Mouse (Mus musculus) intestine, embryonic 14.5 days (tissue): ENCODE measurements around the gene Elf1. TPM values are rescaled to one million over a fixed set of nuclear protein-coding genes. Genes with fewer than 3 reads are reported as not detected.
A peak's percentile ranks its signal among the peaks of the same experiment; 100 is the strongest.

Source experiments
- ATAC-seq: fragments of 200-750 bp; cut with Nextera tagmentation; replicated peaks from 2 replicates; pipeline ENCODE4 v1.8.0; 2017; ENCODE audit warnings: low read depth, moderate number of reproducible peaks, moderate TSS enrichment, moderate library complexity; ENCODE audit not compliant: low FRiP score, low TSS enrichment
- DNase-seq: peaks from one replicate; pipeline ENCODE4 v3.0.0-alpha.2; 2018; ENCODE audit warnings: low spot score
- H3K27ac ChIP-seq: fragments of 300-500 bp; sonication (generic); 2 replicates; pipeline ENCODE4 v1.5.1; 2014; ENCODE audit warnings: low read depth, mild to moderate bottlenecking, control low read depth
- H3K27me3 ChIP-seq: fragments of 300-500 bp; sonication (generic); replicated peaks from 2 replicates; pipeline ENCODE4 v1.6.1; 2014; ENCODE audit warnings: low read length, control low read depth; ENCODE audit not compliant: control insufficient read depth, insufficient read depth
- H3K36me3 ChIP-seq: fragments of 300-500 bp; sonication (generic); 2 replicates; pipeline ENCODE4 v1.6.1; 2014; ENCODE audit warnings: low read length, control low read depth; ENCODE audit not compliant: control insufficient read depth, insufficient read depth
- H3K4me1 ChIP-seq: fragments of 300-500 bp; sonication (generic); replicated peaks from 2 replicates; pipeline ENCODE4 v1.6.1; 2014; ENCODE audit warnings: low read length, control low read depth, mixed read lengths; ENCODE audit not compliant: control insufficient read depth, insufficient read depth
- H3K4me2 ChIP-seq: fragments of 300-500 bp; sonication (generic); 2 replicates; pipeline ENCODE4 v1.6.1; 2014; ENCODE audit warnings: low read length
- H3K4me3 ChIP-seq: fragments of 300-500 bp; sonication (generic); 2 replicates; pipeline ENCODE4 v1.5.1; 2014; ENCODE audit warnings: low read depth, low read length, control low read depth, mixed read lengths
- H3K9ac ChIP-seq: fragments of 300-500 bp; sonication (generic); 2 replicates; pipeline ENCODE4 v1.6.1; 2014; ENCODE audit warnings: mild to moderate bottlenecking, low read length
- H3K9me3 ChIP-seq: fragments of 300-500 bp; sonication (generic); 2 replicates; pipeline ENCODE4 v1.6.1; 2016; ENCODE audit warnings: low read length, control low read depth; ENCODE audit not compliant: control insufficient read depth
- WGBS: fragments of 180-500 bp; shearing (Covaris S2); extraction: QIAGEN DNeasy Blood & Tissue Kit; methylation state at CpG from one replicate; pipeline ENCODE4 v1.1.7; 2014; 5-methylcytosine and 5-hydroxymethylcytosine counted together
- polyA plus RNA-seq: library from polyadenylated mRNA; unstranded; fragments of >200 nt; fragmentation: Nextera tagmentation; extraction: Ambion mirVana; gene quantifications from 2 replicates; pipeline ENCODE4 v1.2.1, GENCODE M21; 2014

Gene Elf1
- polyA plus RNA-seq, 1 experiment from 2014 or later = 27.7 TPM

- no peak overlapping the region for H3K9ac ChIP-seq
- no peak overlapping the region for H3K27ac ChIP-seq
- no peak overlapping the region for H3K4me3 ChIP-seq
- no peaks in the 10 kb centered on the region for H3K27me3 ChIP-seq
- H3K36me3 ChIP-seq = no peaks in the 10 kb centered on the region; the same call in 1 of the 2 replicates
- H3K4me1 ChIP-seq = no peaks in the 10 kb centered on the region; the same call in 1 of the 2 replicates
- no peak overlapping the region for H3K4me2 ChIP-seq
- 55% methylated on average over 7 of the region's 7 CpGs for WGBS
- ATAC-seq (no peak), DNase-seq (peak; percentile 56)
- no peaks in the 10 kb centered on the region for H3K9me3 ChIP-seq
Measured at GRCm38 (mm10) chr14:79549343-79549742, 68.3 kb downstream of the Elf1 start.

GRCm38 (mm10) chr14:79551929-79552328 lies 70.9 kb downstream of the Elf1 start:
- 86% methylated on average over 2 of the region's 2 CpGs for WGBS
- Histone ChIP-seq H3K4me3 (no peak overlapping the region), H3K4me2 (no peak overlapping the region), H3K9me3 (no peaks in the 10 kb centered on the region), H3K27me3 (no peaks in the 10 kb centered on the region), H3K4me1 (no peaks in the 10 kb centered on the region; the same call in 1 of the 2 replicates), H3K9ac (no peak overlapping the region), H3K36me3 (no peaks in the 10 kb centered on the region; the same call in 1 of the 2 replicates), H3K27ac (no peak overlapping the region)
- ATAC-seq (no peak), DNase-seq (no peak)

- no peak for ATAC-seq
- WGBS = 95% methylated on average over 1 of the region's 1 CpGs
- no peaks in the 10 kb centered on the region for H3K9me3 ChIP-seq
- no peaks in the 10 kb centered on the region for H3K27me3 ChIP-seq
- no peak overlapping the region for H3K4me3 ChIP-seq
- no peak overlapping the region for H3K4me2 ChIP-seq
- no peak overlapping the region for H3K9ac ChIP-seq
- peaks cover 4% of the 10 kb centered on the region; the same call in 1 of the 2 replicates for H3K4me1 ChIP-seq
- no peak for DNase-seq
- H3K36me3 ChIP-seq = no peaks in the 10 kb centered on the region; the same call in 1 of the 2 replicates
- no peak overlapping the region for H3K27ac ChIP-seq
Measured at GRCm38 (mm10) chr14:79552854-79553253, 71.9 kb downstream of the Elf1 start.

GRCm38 (mm10) chr14:79557796-79558195 lies 76.8 kb downstream of the Elf1 start:
- no peak for DNase-seq
- no peak overlapping the region for H3K4me2 ChIP-seq
- H3K9me3 ChIP-seq = no peaks in the 10 kb centered on the region
- H3K27ac ChIP-seq = no peak overlapping the region
- H3K36me3 ChIP-seq = peaks cover 14% of the 10 kb centered on the region; the same call in 1 of the 2 replicates
- no peak for ATAC-seq
- H3K27me3 ChIP-seq = no peaks in the 10 kb centered on the region
- H3K4me3 ChIP-seq = no peak overlapping the region
- 0 out of 2 replicates have a peak, but pooled peaks cover 7% of the 10 kb centered on the region for H3K4me1 ChIP-seq
- H3K9ac ChIP-seq = no peak overlapping the region
- WGBS = 56% methylated on average over 1 of the region's 1 CpGs

GRCm38 (mm10) chr14:79562745-79563144 lies 81.8 kb downstream of the Elf1 start:
- Histone ChIP-seq H3K27me3 (no peaks in the 10 kb centered on the region), H3K9me3 (no peaks in the 10 kb centered on the region), H3K4me1 (0 out of 2 replicates have a peak, but pooled peaks cover 3% of the 10 kb centered on the region), H3K27ac (no peak overlapping the region), H3K4me3 (no peak overlapping the region), H3K36me3 (peaks cover 38% of the 10 kb centered on the region), H3K4me2 (no peak overlapping the region), H3K9ac (no peak overlapping the region)
- 9% methylated on average over 5 of the region's 5 CpGs for WGBS
- DNase-seq = peak; percentile 67
- 0 out of 2 replicates have a peak, but pooled peaks have one; percentile 43 for ATAC-seq

GRCm38 (mm10) chr14:79564784-79565183 lies 83.8 kb downstream of the Elf1 start:
- H3K4me2 ChIP-seq = no peak overlapping the region
- H3K27ac ChIP-seq = no peak overlapping the region
- H3K36me3 ChIP-seq = peaks cover 58% of the 10 kb centered on the region
- WGBS = 70% methylated on average over 6 of the region's 6 CpGs
- no peak overlapping the region for H3K9ac ChIP-seq
- no peaks in the 10 kb centered on the region for H3K4me1 ChIP-seq
- no peak for ATAC-seq
- no peak for DNase-seq
- no peaks in the 10 kb centered on the region for H3K27me3 ChIP-seq
- no peaks in the 10 kb centered on the region for H3K9me3 ChIP-seq
- no peak overlapping the region for H3K4me3 ChIP-seq

- DNase-seq (no peak), ATAC-seq (no peak)
- WGBS = 89% methylated on average over 13 of the region's 13 CpGs
- no peaks in the 10 kb centered on the region for H3K4me1 ChIP-seq
- no peaks in the 10 kb centered on the region for H3K9me3 ChIP-seq
- H3K4me3 ChIP-seq = no peak overlapping the region
- no peak overlapping the region for H3K4me2 ChIP-seq
- no peak overlapping the region for H3K9ac ChIP-seq
- no peak overlapping the region for H3K27ac ChIP-seq
- H3K36me3 ChIP-seq = peaks cover 41% of the 10 kb centered on the region
- no peaks in the 10 kb centered on the region for H3K27me3 ChIP-seq
Measured at GRCm38 (mm10) chr14:79573482-79574191, 92.6 kb downstream of the Elf1 start.

GRCm38 (mm10) chr14:79574361-79574760 lies 93.4 kb downstream of the Elf1 start:
- Histone ChIP-seq H3K9me3 (no peaks in the 10 kb centered on the region), H3K27me3 (no peaks in the 10 kb centered on the region), H3K9ac (no peak overlapping the region), H3K4me3 (no peak overlapping the region), H3K4me1 (no peaks in the 10 kb centered on the region), H3K4me2 (no peak overlapping the region), H3K36me3 (peaks cover 34% of the 10 kb centered on the region), H3K27ac (no peak overlapping the region)
- ATAC-seq = no peak
- 91% methylated on average over 1 of the region's 1 CpGs for WGBS
- no peak for DNase-seq
